Mouse (Mus musculus): ENCODE data around the gene Pld4. TPM values are rescaled to one million over a fixed set of nuclear protein-coding genes. Genes with fewer than 3 reads are reported as not detected.

Pld4 gene
- total and polyA plus RNA-seq, 2 experiments = 8.5 to 20.5 TPM

GRCm38 (mm10) chr12:112734881-112735655, 25.4 kb upstream of the Pld4 start:
- Histone ChIP-seq H3K36me3 (ENCODE audit: control insufficient read depth, insufficient read depth, low read length) (no peaks in the 10 kb centered on the region), H3K9ac (ENCODE audit: low read depth, low read length) (no peak overlapping the region), H3K79me2 (ENCODE audit: control insufficient read depth, insufficient read depth, low read length) (no peaks in the 10 kb centered on the region), H3K4me1 (ENCODE audit: control insufficient read depth, insufficient read depth, low read length) (no peaks in the 10 kb centered on the region), H3K4me3 (ENCODE audit: insufficient read depth, low read depth, low read length) (no peak overlapping the region), H3K27me3 (ENCODE audit: control insufficient read depth, insufficient read depth, low read length) (no peaks in the 10 kb centered on the region), H3K27ac (replicated peaks; ENCODE audit: insufficient read depth, low read depth, low read length) (no peak overlapping the region)
- no peak for TF ChIP-seq CTCF (IDR thresholded peaks at IDR 0.05; ENCODE audit: low read depth, low read length)
- TF ChIP-seq POLR2A (IDR thresholded peaks at IDR 0.05; ENCODE audit: extremely low read depth, insufficient read depth, low read length) = no peak
- DNase-seq (ENCODE audit: extremely low read depth, low read depth, low spot score) = no peak
- WGBS = 92% methylated on average over 19 of the region's 19 CpGs

- Histone ChIP-seq H3K79me2 (ENCODE audit: control insufficient read depth, insufficient read depth, low read length) (no peaks in the 10 kb centered on the region), H3K27me3 (ENCODE audit: control insufficient read depth, insufficient read depth, low read length) (no peaks in the 10 kb centered on the region), H3K4me1 (ENCODE audit: control insufficient read depth, insufficient read depth, low read length) (no peaks in the 10 kb centered on the region), H3K4me3 (ENCODE audit: insufficient read depth, low read depth, low read length) (no peak overlapping the region), H3K36me3 (ENCODE audit: control insufficient read depth, insufficient read depth, low read length) (no peaks in the 10 kb centered on the region), H3K27ac (replicated peaks; ENCODE audit: insufficient read depth, low read depth, low read length) (no peak overlapping the region), H3K9ac (ENCODE audit: low read depth, low read length) (no peak overlapping the region)
- DNase-seq (ENCODE audit: extremely low read depth, low read depth, low spot score) = no peak
- WGBS = 95% methylated on average over 29 of the region's 29 CpGs
- no peak for TF ChIP-seq CTCF (IDR thresholded peaks at IDR 0.05; ENCODE audit: low read depth, low read length)
- TF ChIP-seq POLR2A (IDR thresholded peaks at IDR 0.05; ENCODE audit: extremely low read depth, insufficient read depth, low read length) = no peak
Measured at GRCm38 (mm10) chr12:112735896-112736635, 24.4 kb upstream of the Pld4 start.

- DNase-seq (ENCODE audit: extremely low read depth, low read depth, low spot score) = no peak
- Histone ChIP-seq H3K4me3 (ENCODE audit: insufficient read depth, low read depth, low read length) (no peak overlapping the region), H3K27me3 (ENCODE audit: control insufficient read depth, insufficient read depth, low read length) (no peaks in the 10 kb centered on the region), H3K4me1 (ENCODE audit: control insufficient read depth, insufficient read depth, low read length) (no peaks in the 10 kb centered on the region), H3K9ac (ENCODE audit: low read depth, low read length) (no peak overlapping the region), H3K27ac (replicated peaks; ENCODE audit: insufficient read depth, low read depth, low read length) (no peak overlapping the region), H3K79me2 (ENCODE audit: control insufficient read depth, insufficient read depth, low read length) (no peaks in the 10 kb centered on the region), H3K36me3 (ENCODE audit: control insufficient read depth, insufficient read depth, low read length) (no peaks in the 10 kb centered on the region)
- WGBS = 92% methylated on average over 10 of the region's 10 CpGs
- TF ChIP-seq POLR2A (IDR thresholded peaks at IDR 0.05; ENCODE audit: extremely low read depth, insufficient read depth, low read length) (no peak), CTCF (IDR thresholded peaks at IDR 0.05; ENCODE audit: low read depth, low read length) (no peak)
Measured at GRCm38 (mm10) chr12:112736636-112736925, 23.9 kb upstream of the Pld4 start.

- Histone ChIP-seq H3K36me3 (ENCODE audit: control insufficient read depth, insufficient read depth, low read length) (no peaks in the 10 kb centered on the region), H3K9ac (ENCODE audit: low read depth, low read length) (no peak overlapping the region), H3K27me3 (ENCODE audit: control insufficient read depth, insufficient read depth, low read length) (no peaks in the 10 kb centered on the region), H3K4me1 (ENCODE audit: control insufficient read depth, insufficient read depth, low read length) (no peaks in the 10 kb centered on the region), H3K79me2 (ENCODE audit: control insufficient read depth, insufficient read depth, low read length) (no peaks in the 10 kb centered on the region), H3K4me3 (ENCODE audit: insufficient read depth, low read depth, low read length) (no peak overlapping the region), H3K27ac (replicated peaks; ENCODE audit: insufficient read depth, low read depth, low read length) (no peak overlapping the region)
- no peak for DNase-seq (ENCODE audit: extremely low read depth, low read depth, low spot score)
- WGBS = 87% methylated on average over 7 of the region's 7 CpGs
- no peak for TF ChIP-seq POLR2A (IDR thresholded peaks at IDR 0.05; ENCODE audit: extremely low read depth, insufficient read depth, low read length)
- TF ChIP-seq CTCF (IDR thresholded peaks at IDR 0.05; ENCODE audit: low read depth, low read length) = no peak
Measured at GRCm38 (mm10) chr12:112737081-112737480, 23.4 kb upstream of the Pld4 start.

GRCm38 (mm10) chr12:112737761-112738160, 22.7 kb upstream of the Pld4 start:
- no peak overlapping the region for H3K4me3 ChIP-seq (ENCODE audit: insufficient read depth, low read depth, low read length)
- H3K27ac ChIP-seq (replicated peaks; ENCODE audit: insufficient read depth, low read depth, low read length) = no peak overlapping the region
- no peaks in the 10 kb centered on the region for H3K79me2 ChIP-seq (ENCODE audit: control insufficient read depth, insufficient read depth, low read length)
- no peak for DNase-seq (ENCODE audit: extremely low read depth, low read depth, low spot score)
- no peaks in the 10 kb centered on the region for H3K4me1 ChIP-seq (ENCODE audit: control insufficient read depth, insufficient read depth, low read length)
- 75% methylated on average over 14 of the region's 14 CpGs for WGBS
- H3K9ac ChIP-seq (ENCODE audit: low read depth, low read length) = no peak overlapping the region
- no peaks in the 10 kb centered on the region for H3K36me3 ChIP-seq (ENCODE audit: control insufficient read depth, insufficient read depth, low read length)
- H3K27me3 ChIP-seq (ENCODE audit: control insufficient read depth, insufficient read depth, low read length) = no peaks in the 10 kb centered on the region
- TF ChIP-seq POLR2A (IDR thresholded peaks at IDR 0.05; ENCODE audit: extremely low read depth, insufficient read depth, low read length) = no peak
- TF ChIP-seq CTCF (IDR thresholded peaks at IDR 0.05; ENCODE audit: low read depth, low read length) = no peak

Data from liver, adult 2 months (tissue).